Comparison of ENCODE assay signal across 9 mouse cellular contexts in genomic region chr8:10634421-10634820, GRCm38 (mm10).
DNase-seq lines count a peak whose midpoint lies in the region; ATAC-seq lines count a peak whose summit lies in the region.
"Had no signal": no experiment of that assay in that cellular context is flagged by ENCODE, and none has a peak within 500 bp of the region (broad histone marks: within the 10 kb centered on the region; RNA-seq: fewer than 3 reads in every experiment).

No protein-coding gene starts in this region.

- H3K27me3 ChIP-seq in forebrain, embryonic 16.5 days (replicated peaks; ENCODE audit: control insufficient read depth, insufficient read depth, low read length): no peaks in the 10 kb centered on the region
- H3K27me3 ChIP-seq in forebrain, embryonic 12.5 days: peaks cover 8% of the 10 kb centered on the region; the same call in 1 of the 2 replicates
- peaks cover 19% of the 10 kb centered on the region for H3K27me3 ChIP-seq in megakaryocyte, embryonic 14.5 days (replicated peaks)

- WGBS in forebrain, embryonic 16.5 days: 66% methylated on average over 13 of the region's 13 CpGs
- 84% methylated on average over 13 of the region's 13 CpGs for WGBS in forebrain, embryonic 12.5 days

- no peak overlapping the region for H3K9ac ChIP-seq in forebrain, embryonic 16.5 days (replicated peaks; ENCODE audit: low read depth, low read length)
- H3K9ac ChIP-seq in forebrain, embryonic 12.5 days: no peak overlapping the region

- H3K9me3 ChIP-seq in forebrain, embryonic 16.5 days (ENCODE audit: control insufficient read depth, low read length): no peaks in the 10 kb centered on the region
- no peaks in the 10 kb centered on the region for H3K9me3 ChIP-seq in forebrain, embryonic 12.5 days
- H3K9me3 ChIP-seq in megakaryocyte, embryonic 14.5 days: no peaks in the 10 kb centered on the region

- H3K4me3 ChIP-seq in forebrain, embryonic 16.5 days (replicated peaks; ENCODE audit: low read length): no peak overlapping the region
- no peak overlapping the region for H3K4me3 ChIP-seq in forebrain, embryonic 12.5 days (replicated peaks)
- peak overlapping the region; percentile 15 for H3K4me3 ChIP-seq in megakaryocyte, embryonic 14.5 days (replicated peaks)

- H3K27ac ChIP-seq in forebrain, embryonic 16.5 days (ENCODE audit: low read length): no peak overlapping the region
- H3K27ac ChIP-seq in forebrain, embryonic 12.5 days: no peak overlapping the region

- no peak overlapping the region for H3K4me2 ChIP-seq in forebrain, embryonic 16.5 days (ENCODE audit: low read length)
- H3K4me2 ChIP-seq in forebrain, embryonic 12.5 days: no peak overlapping the region

- H3K36me3 ChIP-seq in forebrain, embryonic 16.5 days (ENCODE audit: control insufficient read depth, insufficient read depth): no peaks in the 10 kb centered on the region
- H3K36me3 ChIP-seq in forebrain, embryonic 12.5 days (replicated peaks): no peaks in the 10 kb centered on the region
- H3K36me3 ChIP-seq in megakaryocyte, embryonic 14.5 days (replicated peaks; ENCODE audit: low read length): no peaks in the 10 kb centered on the region

- ATAC-seq in forebrain, embryonic 16.5 days: 0 out of 2 replicates have a peak, but pooled peaks have one; percentile 15
- ATAC-seq in forebrain, embryonic 12.5 days (ENCODE audit: low FRiP score): no peak
- ATAC-seq in megakaryocyte, adult 5-6 weeks (ENCODE audit: poor library complexity, severe bottlenecking): no peak
- ATAC-seq in megakaryocyte-erythroid progenitor cell, adult 5-6 weeks (replicated peaks; ENCODE audit: low FRiP score, low TSS enrichment, poor library complexity, severe bottlenecking): peak; percentile 57

- DNase-seq in cerebellum, adult 9-11 months: peak; percentile 10
- DNase-seq in ovary, postnatal 36 days (ENCODE audit: low spot score): no peak
- DNase-seq in gastrocnemius, postnatal 4 days (ENCODE audit: low spot score in 2 of 2): no peak
- DNase-seq: kidney, postnatal 25 days had no signal

- peaks cover 9% of the 10 kb centered on the region for H3K4me1 ChIP-seq in forebrain, embryonic 16.5 days (replicated peaks; ENCODE audit: control insufficient read depth, insufficient read depth, low read length)
- H3K4me1 ChIP-seq in forebrain, embryonic 12.5 days: peaks cover 24% of the 10 kb centered on the region
- H3K4me1 ChIP-seq in megakaryocyte, embryonic 14.5 days: peaks cover 9% of the 10 kb centered on the region; the same call in 1 of the 2 replicates

Comparison
In these comparisons a context has a peak if more than half of its experiments do, and no peak if none do; other contexts are left out.
1. ATAC-seq: peak in forebrain, embryonic 16.5 days (single experiment) and megakaryocyte-erythroid progenitor cell, adult 5-6 weeks (single experiment); none in forebrain, embryonic 12.5 days (single experiment) and megakaryocyte, adult 5-6 weeks (single experiment).